Mouse (Mus musculus) small intestine, adult 2 months (tissue): Measurements from ENCODE around the gene Actr8. TPM values are rescaled to one million over a fixed set of nuclear protein-coding genes. Genes with fewer than 3 reads are reported as not detected.
A peak's percentile ranks its signal among the peaks of the same experiment; 100 is the strongest.

Source experiments
- H3K27ac ChIP-seq: fragments of 200-500 bp; 2 replicates; pipeline ENCODE4 v1.5.1; 2012; ENCODE audit warnings: low read depth, low read length, control low read depth, inconsistent platforms; ENCODE audit not compliant: insufficient read depth
- H3K27me3 ChIP-seq: fragments of 200-500 bp; 2 replicates; pipeline ENCODE4 v1.6.1; 2012; ENCODE audit warnings: mild to moderate bottlenecking, moderate library complexity, low read length, inconsistent platforms; ENCODE audit not compliant: control insufficient read depth, insufficient read depth
- H3K36me3 ChIP-seq: fragments of 200-500 bp; 2 replicates; pipeline ENCODE4 v1.6.1; 2012; ENCODE audit warnings: mild to moderate bottlenecking, low read length, control low read depth, inconsistent platforms; ENCODE audit not compliant: control insufficient read depth, insufficient read depth
- H3K4me1 ChIP-seq: fragments of 200-500 bp; 2 replicates; pipeline ENCODE4 v1.6.1; 2012; ENCODE audit warnings: low read length, inconsistent platforms, mixed read lengths; ENCODE audit not compliant: control insufficient read depth, insufficient read depth, insufficient read length
- H3K4me3 ChIP-seq: fragments of 200-500 bp; 2 replicates; pipeline ENCODE4 v1.5.1; 2012; ENCODE audit warnings: low read depth, mild to moderate bottlenecking, control low read depth, inconsistent platforms, low read length, moderate library complexity
- CTCF ChIP-seq: fragments of 200-500 bp; IDR thresholded peaks from 2 replicates; pipeline ENCODE4 v1.5.1; 2012; ENCODE audit warnings: low read depth, mild to moderate bottlenecking, control low read depth, inconsistent platforms, low read length, moderate library complexity, mixed read lengths; ENCODE audit not compliant: insufficient replicate concordance, insufficient read length; ENCODE audit errors: extremely low read depth
- POLR2A ChIP-seq: fragments of 200-500 bp; IDR thresholded peaks from 2 replicates; pipeline ENCODE4 v1.6.1; 2012; ENCODE audit warnings: low read depth, mild to moderate bottlenecking, control low read depth, inconsistent platforms, low read length, moderate library complexity
- WGBS: fragments of 180-500 bp; shearing (Covaris S2); methylation state at CpG from one replicate; pipeline ENCODE4 v1.1.7; 2018; 5-methylcytosine and 5-hydroxymethylcytosine counted together
- polyA plus RNA-seq: library from polyadenylated mRNA; depleted of rRNA; stranded (reverse); fragments of >200 nt; gene quantifications from 2 replicates; pipeline ENCODE4 v1.2.3, GENCODE M21; 2012; rRNA removed

Actr8 gene
- 3.4 and 6.3 TPM in 2 replicates for polyA plus RNA-seq

DNA sequence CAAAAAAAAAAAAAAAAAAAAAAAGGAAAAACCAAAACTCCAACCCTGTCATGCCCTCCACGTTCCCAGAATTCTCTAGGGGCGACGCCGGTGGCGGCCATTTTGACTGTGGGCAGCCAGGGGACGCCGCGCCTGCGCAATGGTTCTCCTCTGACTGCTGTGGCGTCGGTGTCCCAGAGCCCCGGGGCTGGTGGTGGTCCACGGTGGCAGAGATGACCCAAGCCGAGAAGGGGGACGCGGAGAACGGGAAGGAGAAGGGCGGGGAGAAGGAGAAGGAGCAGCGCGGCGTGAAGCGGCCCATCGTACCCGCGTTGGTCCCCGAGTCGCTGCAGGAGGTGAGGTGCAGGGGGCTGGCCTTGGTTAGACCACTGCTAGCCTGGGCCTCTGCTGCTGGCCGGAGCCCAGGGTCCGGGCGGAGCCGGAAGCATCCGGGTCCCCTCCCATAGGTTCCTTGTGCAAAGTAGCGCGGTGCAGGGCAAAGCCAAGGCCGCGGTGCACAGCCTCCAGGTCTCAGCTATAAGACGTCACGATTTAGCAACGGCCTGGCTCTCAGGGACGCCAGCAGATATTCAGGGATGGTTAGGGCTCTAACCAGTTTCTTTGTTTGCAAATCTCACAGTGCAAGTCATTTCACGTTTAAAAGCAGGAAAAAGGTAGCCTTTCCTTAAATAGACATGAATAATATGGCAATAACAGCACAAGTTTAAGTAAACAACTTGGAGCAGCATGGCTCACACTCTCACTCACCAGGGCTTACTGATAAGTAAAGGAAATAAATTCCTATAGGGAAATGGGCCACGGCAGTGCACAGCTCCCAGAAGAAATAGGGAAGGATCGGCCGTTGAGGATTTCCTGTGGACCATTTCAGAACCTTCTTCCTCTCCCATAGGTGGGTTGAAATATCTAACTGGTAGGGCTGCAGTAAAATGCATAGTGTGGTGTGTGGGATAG lies at the start of gene Actr8:
Actr8 (plus strand) TSS at position 84 of the 951 bp plus-strand sequence.
- H3K4me1 ChIP-seq: no peaks in the 10 kb centered on the region
- under 1% methylated on average over 44 of the region's 44 CpGs for WGBS
- TF ChIP-seq CTCF: no peak
- TF ChIP-seq POLR2A: 0 out of 2 replicates have a peak, but pooled peaks have one; percentile 44
- peaks cover 22% of the 10 kb centered on the region for H3K36me3 ChIP-seq
- H3K27me3 ChIP-seq: no peaks in the 10 kb centered on the region
- peak within 1 kb of the TSS; percentile 87 for H3K27ac ChIP-seq
- peak within 1 kb of the TSS; percentile 76 for H3K4me3 ChIP-seq

GRCm38 (mm10) chr14:29928966-29929365 lies 49.2 kb upstream of the Actr8 start:
- Histone ChIP-seq H3K4me1 (no peaks in the 10 kb centered on the region), H3K4me3 (no peak overlapping the region), H3K27ac (no peak overlapping the region), H3K27me3 (no peaks in the 10 kb centered on the region), H3K36me3 (no peaks in the 10 kb centered on the region)
- 74% methylated on average over 4 of the region's 4 CpGs for WGBS
- TF ChIP-seq CTCF: no peak
- no peak for TF ChIP-seq POLR2A

DNA sequence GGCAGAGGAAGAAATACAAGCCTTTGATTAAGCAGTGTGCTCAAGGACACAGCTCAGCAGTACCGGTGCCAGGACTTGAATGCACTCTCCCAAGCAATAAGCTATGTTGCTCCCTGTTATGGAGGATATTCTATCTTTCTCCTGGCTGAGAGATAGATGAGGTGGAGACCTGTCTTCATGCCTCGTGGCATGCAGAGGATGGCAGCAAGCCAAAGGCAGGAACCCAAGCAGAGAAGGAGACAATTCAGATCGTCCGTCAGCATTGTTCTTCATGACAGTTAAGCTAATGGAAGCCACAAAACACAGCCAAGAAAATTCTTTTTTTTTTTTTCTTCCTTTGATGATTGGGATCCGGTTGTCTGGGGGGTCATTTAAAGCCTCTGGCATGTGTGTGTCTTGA lies 42.6 kb upstream of the Actr8 start:
- H3K36me3 ChIP-seq: no peaks in the 10 kb centered on the region
- H3K27me3 ChIP-seq: 0 out of 2 replicates have a peak, but pooled peaks cover 3% of the 10 kb centered on the region
- no peak overlapping the region for H3K4me3 ChIP-seq
- TF ChIP-seq POLR2A (no peak), CTCF (no peak)
- 59% methylated on average over 5 of the region's 5 CpGs for WGBS
- H3K4me1 ChIP-seq: no peaks in the 10 kb centered on the region
- no peak overlapping the region for H3K27ac ChIP-seq

GRCm38 (mm10) chr14:29937466-29937865 lies 40.7 kb upstream of the Actr8 start:
- TF ChIP-seq CTCF (no peak), POLR2A (no peak)
- 86% methylated on average over 15 of the region's 15 CpGs for WGBS

DNA sequence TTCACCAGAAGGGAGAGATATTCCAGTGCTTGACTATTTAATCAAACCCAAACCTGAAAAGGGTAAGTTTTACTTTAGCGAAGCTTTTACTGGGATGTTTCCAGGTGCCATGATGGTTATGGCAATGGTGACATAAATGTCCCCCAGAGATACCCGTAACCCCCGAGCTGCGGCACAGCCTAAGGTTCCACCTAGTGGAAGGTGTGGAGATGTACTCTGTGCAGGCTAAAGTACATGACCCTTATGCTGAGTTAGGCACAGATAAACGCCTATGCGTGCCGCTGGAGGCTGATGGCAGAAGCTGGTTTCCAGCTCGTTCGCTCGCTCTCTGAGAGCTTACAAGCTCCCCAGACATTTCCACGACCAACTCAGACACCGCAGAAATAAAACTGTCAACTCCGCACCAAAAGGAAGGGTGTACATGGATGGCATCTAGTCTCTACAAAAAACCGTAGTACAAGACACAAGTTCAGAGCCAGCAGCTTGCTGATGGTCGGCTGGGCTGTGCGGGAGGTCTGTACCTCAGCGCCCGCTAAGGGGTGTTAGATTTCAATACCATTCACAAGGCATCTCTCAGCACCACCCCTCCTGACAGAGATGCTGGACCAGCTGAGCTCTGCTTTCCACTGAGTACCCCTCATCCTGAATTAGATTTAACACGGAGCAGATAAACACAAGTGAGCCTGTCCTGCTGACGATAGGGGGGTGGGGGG lies 38.4 kb upstream of the Actr8 start:
- TF ChIP-seq POLR2A: no peak
- TF ChIP-seq CTCF: no peak
- WGBS: 53% methylated on average over 20 of the region's 20 CpGs
- Histone ChIP-seq H3K4me3 (no peak overlapping the region), H3K27me3 (0 out of 2 replicates have a peak, but pooled peaks cover 3% of the 10 kb centered on the region), H3K27ac (no peak overlapping the region), H3K36me3 (no peaks in the 10 kb centered on the region), H3K4me1 (no peaks in the 10 kb centered on the region)

More at GRCm38 (mm10) chr14:29937466-29937865, 40.7 kb upstream of the Actr8 start:
- Histone ChIP-seq H3K36me3 (no peaks in the 10 kb centered on the region), H3K4me1 (no peaks in the 10 kb centered on the region), H3K4me3 (no peak overlapping the region), H3K27me3 (0 out of 2 replicates have a peak, but pooled peaks cover 3% of the 10 kb centered on the region), H3K27ac (no peak overlapping the region)

DNA sequence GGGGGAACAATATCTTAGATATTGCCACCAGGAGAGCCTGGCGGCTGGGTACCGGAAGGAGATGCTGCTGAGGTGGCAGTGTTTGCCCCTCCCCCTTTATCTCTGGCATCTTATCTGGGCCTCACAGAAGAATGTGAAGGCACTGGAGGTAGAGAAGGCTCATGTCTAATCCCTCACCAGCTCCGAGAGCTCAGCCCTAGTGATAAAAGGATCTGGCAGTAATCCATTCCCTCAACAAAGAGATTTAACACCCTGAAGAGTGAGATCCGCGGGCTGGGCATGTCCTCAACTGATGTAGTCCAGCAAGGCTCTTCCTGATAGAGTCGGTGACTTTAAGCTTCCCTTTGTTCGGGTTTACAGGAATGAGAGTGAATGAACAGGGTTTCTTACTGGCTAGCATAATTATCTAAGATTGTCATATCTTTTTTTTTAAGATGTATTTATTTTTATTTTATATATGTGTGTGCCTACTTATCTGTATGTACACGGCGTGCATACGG lies 37.8 kb upstream of the Actr8 start:
- Histone ChIP-seq H3K4me3 (no peak overlapping the region), H3K27ac (no peak overlapping the region), H3K4me1 (no peaks in the 10 kb centered on the region), H3K27me3 (0 out of 2 replicates have a peak, but pooled peaks cover 3% of the 10 kb centered on the region), H3K36me3 (no peaks in the 10 kb centered on the region)
- TF ChIP-seq POLR2A: no peak
- no peak for TF ChIP-seq CTCF
- WGBS: 13% methylated on average over 10 of the region's 10 CpGs

DNA sequence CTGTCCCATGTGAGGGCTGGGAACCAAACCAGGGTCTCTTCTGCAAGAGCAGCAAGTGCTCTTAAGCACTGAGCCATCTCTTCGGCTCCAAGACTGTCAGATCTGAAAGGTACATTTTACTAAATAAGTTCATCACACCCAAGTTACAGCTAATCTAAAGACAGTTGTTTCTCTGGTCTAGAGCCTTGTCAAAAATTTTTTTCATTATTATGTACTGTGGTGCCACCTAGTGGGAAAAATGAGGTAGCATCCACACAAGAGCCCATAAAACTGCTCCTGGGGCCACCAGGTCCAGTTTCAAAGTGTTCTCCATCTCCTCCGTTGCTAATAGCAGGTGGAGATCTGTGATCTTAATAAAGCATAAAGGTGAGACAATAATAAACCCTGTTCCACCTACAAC lies 37.3 kb upstream of the Actr8 start:
- Histone ChIP-seq H3K27ac (no peak overlapping the region), H3K4me1 (no peaks in the 10 kb centered on the region), H3K36me3 (no peaks in the 10 kb centered on the region), H3K27me3 (0 out of 2 replicates have a peak, but pooled peaks cover 3% of the 10 kb centered on the region), H3K4me3 (no peak overlapping the region)
- TF ChIP-seq CTCF (0 out of 2 replicates have a peak, but pooled peaks have one; percentile 3), POLR2A (no peak)
- 13% methylated on average over 2 of the region's 2 CpGs for WGBS
